Mouse (Mus musculus): ENCODE results near the gene Prdm2. TPM values are rescaled to one million over a fixed set of nuclear protein-coding genes. Genes with fewer than 3 reads are reported as not detected.

Gene Prdm2
- polyA plus RNA-seq, 1 experiment from 2014 or later = 11.3 TPM

DNA sequence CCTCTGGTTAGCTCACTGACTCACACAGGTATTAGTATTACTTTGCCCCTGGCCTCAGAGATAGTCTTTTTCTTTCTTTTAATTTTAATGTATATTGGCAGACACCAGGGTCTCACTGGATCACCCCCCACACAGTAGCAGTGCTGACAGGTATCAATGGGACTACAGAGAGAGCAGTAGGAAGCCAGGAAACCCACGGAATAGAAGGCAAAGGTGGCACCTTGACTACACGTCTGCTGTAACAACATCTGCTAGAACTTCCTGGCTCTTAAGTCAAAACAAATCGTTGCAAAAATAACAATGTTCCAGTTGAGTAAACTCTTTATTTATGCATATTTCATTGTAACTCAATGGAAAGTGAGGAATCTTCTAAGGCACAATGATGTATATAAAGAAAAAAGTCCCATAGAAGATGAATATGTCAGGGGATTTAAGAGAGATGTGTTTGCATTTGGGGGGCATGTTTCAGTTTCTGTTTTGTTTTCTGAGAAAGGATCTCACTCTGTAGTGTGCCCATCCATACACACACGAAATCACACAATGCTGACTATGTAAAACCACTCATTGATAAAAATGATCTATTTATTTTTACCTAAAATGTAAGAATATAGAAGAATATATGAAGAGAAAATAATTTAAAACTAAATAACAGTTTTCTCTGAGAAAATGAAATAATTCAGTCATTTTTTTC lies 41.0 kb downstream of the Prdm2 start:
- H3K4me3 ChIP-seq (replicated peaks) = no peak overlapping the region
- no peaks in the 10 kb centered on the region for H3K9me3 ChIP-seq (replicated peaks)
- ATAC-seq (replicated peaks; ENCODE audit: low FRiP score) = no peak
- no peaks in the 10 kb centered on the region for H3K27me3 ChIP-seq
- H3K4me2 ChIP-seq = no peak overlapping the region
- H3K27ac ChIP-seq = no peak overlapping the region
- H3K36me3 ChIP-seq = peaks cover 30% of the 10 kb centered on the region
- no peak overlapping the region for H3K9ac ChIP-seq
- H3K4me1 ChIP-seq = no peaks in the 10 kb centered on the region
- 37% methylated on average over 4 of the region's 4 CpGs for WGBS

GRCm38 (mm10) chr4:143170290-143170689 lies 42.5 kb downstream of the Prdm2 start:
- no peaks in the 10 kb centered on the region for H3K27me3 ChIP-seq
- H3K9me3 ChIP-seq (replicated peaks) = no peaks in the 10 kb centered on the region
- H3K36me3 ChIP-seq = peaks cover 31% of the 10 kb centered on the region
- H3K9ac ChIP-seq = no peak overlapping the region
- no peaks in the 10 kb centered on the region for H3K4me1 ChIP-seq
- WGBS = 75% methylated on average over 2 of the region's 2 CpGs
- H3K4me3 ChIP-seq (replicated peaks) = no peak overlapping the region
- no peak overlapping the region for H3K4me2 ChIP-seq
- ATAC-seq (replicated peaks; ENCODE audit: low FRiP score) = 0 out of 2 replicates have a peak, but pooled peaks have one; percentile 64
- 0 out of 2 replicates have a peak overlapping the region, but pooled peaks have one; percentile 41 for H3K27ac ChIP-seq

DNA sequence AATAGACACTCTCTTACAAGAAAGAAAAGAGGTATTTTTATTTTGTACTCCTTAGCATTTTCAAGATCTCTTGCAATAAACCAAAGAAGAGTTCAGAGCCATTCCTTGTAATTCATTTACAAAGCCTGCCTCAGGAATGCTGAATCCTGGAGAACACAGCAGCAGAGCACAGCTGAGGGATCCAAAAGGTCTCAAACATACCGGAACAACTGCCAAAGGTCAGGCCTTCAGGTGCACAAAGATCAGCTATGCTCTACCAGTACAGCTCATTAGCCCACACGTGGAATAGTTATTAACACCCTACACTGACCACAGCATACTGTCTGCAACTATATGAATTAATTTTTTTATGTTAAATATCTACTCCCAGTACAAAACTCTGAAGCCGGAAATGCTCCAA lies 44.7 kb downstream of the Prdm2 start:
- H3K36me3 ChIP-seq = peaks cover 38% of the 10 kb centered on the region
- ATAC-seq (replicated peaks; ENCODE audit: low FRiP score) = no peak
- WGBS = 88% methylated on average over 3 of the region's 3 CpGs

DNA sequence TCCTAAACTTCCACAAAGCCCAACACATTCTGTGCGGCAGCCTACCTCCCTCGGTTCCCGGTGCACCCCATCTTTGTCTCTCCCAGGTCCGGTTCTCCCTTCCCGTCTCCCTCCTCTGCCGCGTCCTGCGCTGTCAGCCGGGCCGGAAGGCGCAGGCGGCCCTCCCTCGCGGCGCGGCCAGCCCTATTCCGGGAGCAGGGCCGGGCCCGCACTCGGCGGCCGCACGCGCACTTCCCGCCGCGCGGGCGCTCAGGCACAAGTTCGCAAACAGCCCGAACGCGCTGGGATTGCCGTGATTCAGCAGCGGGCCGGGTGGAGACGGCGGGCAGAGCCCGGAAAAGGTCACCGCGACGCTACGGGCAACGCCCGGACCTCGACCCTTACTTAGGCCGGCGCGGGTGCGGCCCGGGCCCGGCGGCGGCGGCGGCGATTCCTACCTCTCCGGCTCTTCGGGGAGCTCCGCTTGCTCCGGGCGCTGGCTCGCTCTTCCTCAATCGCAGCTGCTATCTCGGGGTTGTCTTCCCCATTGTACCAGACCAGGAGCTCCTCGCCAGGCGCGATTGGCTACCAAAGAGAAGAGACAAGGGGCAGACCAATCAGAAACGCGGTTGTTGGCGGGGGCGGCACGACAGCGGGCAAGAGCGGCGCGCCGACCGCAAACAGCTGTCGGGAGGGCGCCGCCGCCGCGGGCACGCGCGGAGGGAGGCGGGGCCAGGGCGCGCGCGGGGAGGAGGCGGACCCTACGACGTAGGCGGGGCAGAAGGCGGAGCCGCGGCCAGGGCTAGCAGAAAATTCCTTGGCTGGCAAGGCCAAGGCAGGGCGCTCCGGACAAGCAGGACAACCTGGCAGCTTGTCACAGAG lies 50.9 kb downstream of the Prdm2 start:
- peaks cover 35% of the 10 kb centered on the region for H3K4me1 ChIP-seq
- under 1% methylated on average over 99 of the region's 102 CpGs for WGBS
- H3K36me3 ChIP-seq = peaks cover 16% of the 10 kb centered on the region; the same call in 1 of the 2 replicates
- peak; percentile 100 for ATAC-seq (replicated peaks; ENCODE audit: low FRiP score)
- H3K27me3 ChIP-seq = no peaks in the 10 kb centered on the region
- H3K27ac ChIP-seq = peak overlapping the region; percentile 100
- no peaks in the 10 kb centered on the region for H3K9me3 ChIP-seq (replicated peaks)
- H3K4me2 ChIP-seq = peak overlapping the region; percentile 64
- H3K4me3 ChIP-seq (replicated peaks) = peak overlapping the region; percentile 97
- H3K9ac ChIP-seq = peak overlapping the region; percentile 95

More for the DNA sequence above, 44.7 kb downstream of the Prdm2 start:
- H3K4me3 ChIP-seq (replicated peaks) = no peak overlapping the region
- no peak overlapping the region for H3K27ac ChIP-seq
- H3K9me3 ChIP-seq (replicated peaks) = no peaks in the 10 kb centered on the region
- H3K27me3 ChIP-seq = no peaks in the 10 kb centered on the region
- no peak overlapping the region for H3K4me2 ChIP-seq
- H3K9ac ChIP-seq = no peak overlapping the region
- H3K4me1 ChIP-seq = no peaks in the 10 kb centered on the region

DNA sequence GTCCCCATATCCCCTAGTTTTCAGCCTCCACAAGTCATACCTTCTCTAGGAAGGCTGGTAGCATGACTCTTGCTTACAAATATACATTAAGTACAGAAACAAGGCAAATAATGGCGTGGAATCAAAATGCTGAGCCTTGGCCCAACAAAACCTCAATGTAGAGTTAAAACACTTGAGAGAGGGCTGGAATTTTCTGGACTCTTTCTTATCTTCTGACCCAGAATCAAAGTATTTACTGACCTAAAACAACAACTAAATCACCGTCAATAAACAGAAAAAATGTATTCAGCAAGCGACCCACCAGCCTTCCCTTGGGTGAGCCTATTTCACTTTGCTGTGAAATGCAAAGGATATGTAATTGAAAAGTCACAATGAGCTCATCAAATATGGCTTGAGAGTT lies 52.0 kb downstream of the Prdm2 start:
- no peaks in the 10 kb centered on the region for H3K9me3 ChIP-seq (replicated peaks)
- H3K27ac ChIP-seq = 0 out of 2 replicates have a peak overlapping the region, but pooled peaks have one; percentile 100
- peaks cover 42% of the 10 kb centered on the region for H3K4me1 ChIP-seq
- ATAC-seq (replicated peaks; ENCODE audit: low FRiP score) = no peak
- peaks cover 14% of the 10 kb centered on the region; the same call in 1 of the 2 replicates for H3K36me3 ChIP-seq
- 42% methylated on average over 3 of the region's 3 CpGs for WGBS
- no peaks in the 10 kb centered on the region for H3K27me3 ChIP-seq
- H3K9ac ChIP-seq = peak overlapping the region; percentile 95
- peak overlapping the region; percentile 97 for H3K4me3 ChIP-seq (replicated peaks)
- H3K4me2 ChIP-seq = peak overlapping the region; percentile 64

- Histone ChIP-seq H3K36me3 (peaks cover 6% of the 10 kb centered on the region; the same call in 1 of the 2 replicates), H3K4me3 (replicated peaks) (no peak overlapping the region), H3K4me1 (peaks cover 57% of the 10 kb centered on the region), H3K27me3 (no peaks in the 10 kb centered on the region), H3K9ac (no peak overlapping the region), H3K9me3 (replicated peaks) (no peaks in the 10 kb centered on the region), H3K27ac (no peak overlapping the region), H3K4me2 (no peak overlapping the region)
- 76% methylated on average over 2 of the region's 2 CpGs for WGBS
- ATAC-seq (replicated peaks; ENCODE audit: low FRiP score) = no peak
These were observed 53.5 kb downstream of the Prdm2 start for GRCm38 (mm10) chr4:143159336-143159735.

DNA sequence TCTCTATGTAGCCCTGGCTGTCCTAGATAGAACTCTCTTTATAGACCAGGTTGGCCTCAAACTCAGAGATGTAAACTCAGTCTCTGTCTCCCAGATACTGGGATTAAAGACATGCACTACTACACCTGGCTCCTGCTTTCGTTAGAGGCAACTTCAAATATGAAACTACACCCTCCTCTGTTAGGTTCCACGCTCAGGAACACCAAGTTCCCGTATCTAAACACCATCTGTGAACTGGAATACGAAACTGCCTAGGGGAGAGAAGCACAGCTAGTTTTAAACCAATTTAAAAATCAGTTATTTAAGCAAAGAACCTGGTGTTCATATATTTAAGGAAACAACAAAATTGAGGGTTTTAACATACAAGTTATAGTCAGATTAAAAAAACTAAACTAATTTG lies 56.9 kb downstream of the Prdm2 start:
- no peak overlapping the region for H3K27ac ChIP-seq
- 65% methylated on average over 4 of the region's 4 CpGs for WGBS
- H3K27me3 ChIP-seq = no peaks in the 10 kb centered on the region
- H3K9ac ChIP-seq = no peak overlapping the region
- no peaks in the 10 kb centered on the region for H3K9me3 ChIP-seq (replicated peaks)
- H3K36me3 ChIP-seq = no peaks in the 10 kb centered on the region
- no peak overlapping the region for H3K4me2 ChIP-seq
- 0 out of 2 replicates have a peak, but pooled peaks have one; percentile 28 for ATAC-seq (replicated peaks; ENCODE audit: low FRiP score)
- H3K4me1 ChIP-seq = peaks cover 57% of the 10 kb centered on the region
- H3K4me3 ChIP-seq (replicated peaks) = no peak overlapping the region

- Histone ChIP-seq H3K4me2 (no peak overlapping the region), H3K4me1 (peaks cover 50% of the 10 kb centered on the region), H3K9me3 (replicated peaks) (no peaks in the 10 kb centered on the region), H3K27ac (no peak overlapping the region), H3K9ac (no peak overlapping the region), H3K27me3 (no peaks in the 10 kb centered on the region), H3K36me3 (no peaks in the 10 kb centered on the region), H3K4me3 (replicated peaks) (no peak overlapping the region)
- WGBS = 62% methylated on average over 4 of the region's 4 CpGs
- ATAC-seq (replicated peaks; ENCODE audit: low FRiP score) = no peak
These were observed 57.8 kb downstream of the Prdm2 start for GRCm38 (mm10) chr4:143155036-143155435.

- peaks cover 47% of the 10 kb centered on the region for H3K4me1 ChIP-seq
- ATAC-seq (replicated peaks; ENCODE audit: low FRiP score) = 0 out of 2 replicates have a peak, but pooled peaks have one; percentile 20
- H3K36me3 ChIP-seq = no peaks in the 10 kb centered on the region
- no peaks in the 10 kb centered on the region for H3K9me3 ChIP-seq (replicated peaks)
- 43% methylated on average over 6 of the region's 6 CpGs for WGBS
- H3K9ac ChIP-seq = no peak overlapping the region
- H3K27me3 ChIP-seq = no peaks in the 10 kb centered on the region
- no peak overlapping the region for H3K4me2 ChIP-seq
- H3K27ac ChIP-seq = no peak overlapping the region
- no peak overlapping the region for H3K4me3 ChIP-seq (replicated peaks)
These were observed 58.2 kb downstream of the Prdm2 start for GRCm38 (mm10) chr4:143154571-143154970.

GRCm38 (mm10) chr4:143152634-143153033 lies 60.2 kb downstream of the Prdm2 start:
- no peaks in the 10 kb centered on the region for H3K27me3 ChIP-seq
- 76% methylated on average over 5 of the region's 5 CpGs for WGBS

DNA sequence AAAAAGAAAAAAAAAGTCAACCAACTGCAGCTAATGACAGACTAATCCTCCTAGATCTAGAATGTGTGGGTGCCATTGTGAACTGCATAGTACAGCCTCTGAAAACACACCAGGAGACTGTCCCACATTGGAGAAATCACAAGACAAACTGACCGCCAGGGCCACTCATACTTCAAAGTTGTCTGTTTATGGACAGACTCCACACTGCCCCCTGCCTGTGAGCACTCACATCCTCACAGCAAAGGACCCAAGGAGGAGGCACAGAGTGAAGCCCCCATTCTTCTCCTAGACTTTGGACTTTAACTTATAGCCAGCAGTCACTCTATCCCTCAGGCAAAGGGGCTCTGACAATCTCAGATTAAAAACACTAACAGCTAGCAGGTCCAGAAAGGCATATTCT lies 61.5 kb downstream of the Prdm2 start:
- H3K4me3 ChIP-seq (replicated peaks) = no peak overlapping the region
- no peaks in the 10 kb centered on the region for H3K9me3 ChIP-seq (replicated peaks)
- H3K9ac ChIP-seq = no peak overlapping the region
- no peak overlapping the region for H3K27ac ChIP-seq
- no peak for ATAC-seq (replicated peaks; ENCODE audit: low FRiP score)
- H3K4me2 ChIP-seq = no peak overlapping the region
- no peaks in the 10 kb centered on the region for H3K27me3 ChIP-seq
- peaks cover 32% of the 10 kb centered on the region for H3K4me1 ChIP-seq
- 70% methylated on average over 1 of the region's 1 CpGs for WGBS
- H3K36me3 ChIP-seq = no peaks in the 10 kb centered on the region

More at GRCm38 (mm10) chr4:143152634-143153033, 60.2 kb downstream of the Prdm2 start:
- Histone ChIP-seq H3K9me3 (replicated peaks) (no peaks in the 10 kb centered on the region), H3K36me3 (no peaks in the 10 kb centered on the region), H3K27ac (no peak overlapping the region), H3K9ac (no peak overlapping the region), H3K4me1 (peaks cover 42% of the 10 kb centered on the region), H3K4me2 (no peak overlapping the region), H3K4me3 (replicated peaks) (no peak overlapping the region)
- ATAC-seq (replicated peaks; ENCODE audit: low FRiP score) = no peak

- no peak for ATAC-seq (replicated peaks; ENCODE audit: low FRiP score)
- Histone ChIP-seq H3K27me3 (no peaks in the 10 kb centered on the region), H3K36me3 (no peaks in the 10 kb centered on the region), H3K4me2 (no peak overlapping the region), H3K4me3 (replicated peaks) (no peak overlapping the region), H3K27ac (no peak overlapping the region), H3K9me3 (replicated peaks) (no peaks in the 10 kb centered on the region), H3K4me1 (peaks cover 21% of the 10 kb centered on the region), H3K9ac (no peak overlapping the region)
- whole genome bisulfite sequencing = 81% methylated on average over 3 of the region's 3 CpGs
These were observed 65.1 kb downstream of the Prdm2 start for GRCm38 (mm10) chr4:143147666-143148065.

Data from kidney, embryonic 15.5 days (tissue).